Mouse (Mus musculus) neutrophil, adult 59 days (primary cell): ENCODE results near the gene Gm20821. TPM values are rescaled to one million over a fixed set of nuclear protein-coding genes. Genes with fewer than 3 reads are reported as not detected.

Experiments
- total RNA-seq, 2 experiments: library from RNA; stranded (reverse); gene quantifications; 1 replicate in 1 of 2; 2 replicates in 1 of 2; pipeline ENCODE4 v1.2.4; 2023

Gene Gm20821
- total RNA-seq: not detected

GRCm38 (mm10) chrY:9781504-9781903 lies at the start of gene Gm20821:
Gene Gm20821, plus strand, starts transcription at chrY:9781804.

